Mouse (Mus musculus): ENCODE results near the gene Ttc19. TPM values are rescaled to one million over a fixed set of nuclear protein-coding genes. Genes with fewer than 3 reads are reported as not detected.
A peak's percentile ranks its signal among the peaks of the same experiment; 100 is the strongest.
"Not testable (repeated sequence)": the region's sequence is repeated elsewhere in the genome, so short reads cannot be mapped to it uniquely, and the experiment has no call there.

The Ttc19 gene
- total RNA-seq, 2 experiments from 2014 or later, result 36.5 to 38.2 TPM

- DNase-seq, result peak; percentile 64 to 78
- intact Hi-C loops (cut with DNase I), result loop anchor here (2.0 kb wide), 1 partner anchor 327 kb away; no protein-coding TSS in a partner anchor
Measured at GRCm38 (mm10) chr11:62278027-62278426, 3.2 kb upstream of the Ttc19 start.

- intact Hi-C loops (cut with DNase I), result loop anchor here (5.0 kb wide), 1 partner anchor 354 kb away; no protein-coding TSS in a partner anchor
- DNase-seq, result peak in 1 of 2 experiments; percentile 75
Measured at GRCm38 (mm10) chr11:62281601-62281997, 326 bp downstream of the Ttc19 start.

- not testable (repeated sequence) for DNase-seq
- intact Hi-C loops (cut with DNase I), result loop anchor here (5.0 kb wide), 1 partner anchor 357 kb away; no protein-coding TSS in a partner anchor
Measured at GRCm38 (mm10) chr11:62284020-62284419, 2.7 kb downstream of the Ttc19 start.

- DNase-seq, result no peak
- intact Hi-C loops (cut with DNase I), result no loop called here
Measured at GRCm38 (mm10) chr11:62285020-62285419, 3.7 kb downstream of the Ttc19 start.

- no peak for DNase-seq
- intact Hi-C loops (cut with DNase I), result no loop called here
Measured at GRCm38 (mm10) chr11:62287700-62288099, 6.4 kb downstream of the Ttc19 start.

- intact Hi-C loops (cut with DNase I), result no loop called here
- DNase-seq, result no peak
Measured at GRCm38 (mm10) chr11:62294121-62294520, 12.8 kb downstream of the Ttc19 start.

- intact Hi-C loops (cut with DNase I), result no loop called here
- no peak for DNase-seq
Measured at GRCm38 (mm10) chr11:62298883-62299282, 17.6 kb downstream of the Ttc19 start.

GRCm38 (mm10) chr11:62305866-62306265 lies 24.6 kb downstream of the Ttc19 start:
- intact Hi-C loops (cut with DNase I), result no loop called here
- no peak for DNase-seq

GRCm38 (mm10) chr11:62309296-62309695 lies 28.0 kb downstream of the Ttc19 start:
- intact Hi-C loops (cut with DNase I), result no loop called here
- DNase-seq, result no peak

- no peak for DNase-seq
- intact Hi-C loops (cut with DNase I), result no loop called here
Measured at GRCm38 (mm10) chr11:62314984-62315383, 33.7 kb downstream of the Ttc19 start.

GRCm38 (mm10) chr11:62317746-62318145 lies 36.5 kb downstream of the Ttc19 start:
- intact Hi-C loops (cut with DNase I), result no loop called here
- DNase-seq, result no peak

- DNase-seq, result no peak
- intact Hi-C loops (cut with DNase I), result loop anchor here (5.0 kb wide), 1 partner anchor 52 kb away; no protein-coding TSS in a partner anchor
Measured at GRCm38 (mm10) chr11:62320097-62320496, 38.8 kb downstream of the Ttc19 start.

- DNase-seq, result no peak
- intact Hi-C loops (cut with DNase I), result loop anchor here (5.0 kb wide), 1 partner anchor 49 kb away; no protein-coding TSS in a partner anchor
Measured at GRCm38 (mm10) chr11:62323659-62324058, 42.4 kb downstream of the Ttc19 start.

GRCm38 (mm10) chr11:62331141-62331540 lies 49.9 kb downstream of the Ttc19 start:
- intact Hi-C loops (cut with DNase I), result no loop called here
- no peak for DNase-seq

- intact Hi-C loops (cut with DNase I), result no loop called here
- DNase-seq, result no peak
Measured at GRCm38 (mm10) chr11:62332228-62332627, 51.0 kb downstream of the Ttc19 start.

GRCm38 (mm10) chr11:62343002-62343401 lies 61.7 kb downstream of the Ttc19 start:
- intact Hi-C loops (cut with DNase I), result no loop called here
- no peak for DNase-seq

GRCm38 (mm10) chr11:62351948-62352347 lies 70.7 kb downstream of the Ttc19 start:
- no peak for DNase-seq
- intact Hi-C loops (cut with DNase I), result no loop called here

- no peak for DNase-seq
- intact Hi-C loops (cut with DNase I), result no loop called here
Measured at GRCm38 (mm10) chr11:62355216-62355615, 73.9 kb downstream of the Ttc19 start.

GRCm38 (mm10) chr11:62366879-62367278 lies 85.6 kb downstream of the Ttc19 start:
- intact Hi-C loops (cut with DNase I), result no loop called here
- no peak for DNase-seq

GRCm38 (mm10) chr11:62369924-62370323 lies 88.7 kb downstream of the Ttc19 start:
- no peak for DNase-seq
- intact Hi-C loops (cut with DNase I), result loop anchor here (5.0 kb wide), 1 partner anchor 48 kb away; no protein-coding TSS in a partner anchor

GRCm38 (mm10) chr11:62371776-62372175 lies 90.5 kb downstream of the Ttc19 start:
- no peak for DNase-seq
- intact Hi-C loops (cut with DNase I), result loop anchor here (5.0 kb wide), 1 partner anchor 49 kb away; no protein-coding TSS in a partner anchor

- intact Hi-C loops (cut with DNase I); DNase-seq: not testable (repeated sequence)
Measured at GRCm38 (mm10) chr11:62377202-62377851, 96.1 kb downstream of the Ttc19 start.
